Mouse (Mus musculus): ENCODE measurements around the gene H2-Oa.

H2-Oa gene

DNA sequence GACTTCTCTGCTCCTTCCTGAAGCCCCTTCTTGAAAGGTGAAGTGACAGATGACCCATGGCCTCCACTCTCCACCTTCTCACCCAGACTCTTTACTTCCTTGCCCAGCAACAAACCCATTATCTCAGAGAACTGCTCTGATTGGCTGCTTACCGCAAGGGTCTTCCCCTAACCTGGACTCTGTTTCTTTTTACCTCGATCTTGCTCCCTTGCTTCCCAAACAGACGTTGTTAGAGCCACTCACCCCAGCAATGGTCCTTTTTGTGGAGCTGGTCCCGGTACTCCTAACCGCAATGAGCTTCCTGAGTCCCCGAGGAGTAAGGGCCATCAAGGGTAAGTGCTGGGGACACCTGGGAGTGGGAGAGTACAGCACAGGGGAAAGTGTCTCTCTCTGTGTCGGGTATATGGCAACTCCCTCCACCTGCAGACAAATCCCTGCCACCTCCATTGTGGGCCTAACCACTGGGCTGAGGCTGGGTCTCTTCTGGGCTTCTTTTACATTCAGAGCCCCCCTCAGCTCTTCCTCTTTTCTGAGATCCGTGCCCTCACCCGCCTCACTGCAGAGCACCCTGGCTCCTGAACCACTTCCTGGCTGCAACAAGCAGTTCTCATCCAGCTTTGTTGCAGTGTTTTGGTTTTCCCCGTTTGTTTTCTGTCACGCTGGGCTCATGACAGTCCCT lies at the start of gene H2-Oa:
TSS of gene H2-Oa (plus strand) at position 144 of the 679 bp plus-strand sequence.
- DNase-seq (ENCODE audit: extremely low read depth, insufficient read length, low spot score): no peak

DNA sequence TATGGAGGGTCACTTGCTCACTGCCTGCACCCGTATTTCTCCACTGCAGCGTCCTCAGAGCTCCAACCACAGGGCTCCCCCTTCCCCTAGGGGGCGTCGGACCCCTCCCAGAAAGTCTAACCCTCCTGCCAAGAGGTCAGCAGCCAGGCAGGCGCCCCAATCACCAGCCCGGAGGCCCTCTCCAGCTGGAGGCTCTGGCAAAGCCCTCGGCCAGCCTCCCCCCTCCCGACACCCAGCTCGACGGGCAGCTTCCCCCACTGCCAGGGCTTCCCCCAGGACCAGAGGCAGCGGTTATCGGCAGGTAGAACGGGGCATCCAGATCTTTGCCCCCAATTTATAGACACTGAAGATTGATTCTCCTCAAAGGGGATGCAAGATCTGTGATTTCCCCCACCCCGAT lies 46.2 kb upstream of the H2-Oa start:
- DNase-seq (ENCODE audit: extremely low read depth, insufficient read length, low spot score): no peak

DNA sequence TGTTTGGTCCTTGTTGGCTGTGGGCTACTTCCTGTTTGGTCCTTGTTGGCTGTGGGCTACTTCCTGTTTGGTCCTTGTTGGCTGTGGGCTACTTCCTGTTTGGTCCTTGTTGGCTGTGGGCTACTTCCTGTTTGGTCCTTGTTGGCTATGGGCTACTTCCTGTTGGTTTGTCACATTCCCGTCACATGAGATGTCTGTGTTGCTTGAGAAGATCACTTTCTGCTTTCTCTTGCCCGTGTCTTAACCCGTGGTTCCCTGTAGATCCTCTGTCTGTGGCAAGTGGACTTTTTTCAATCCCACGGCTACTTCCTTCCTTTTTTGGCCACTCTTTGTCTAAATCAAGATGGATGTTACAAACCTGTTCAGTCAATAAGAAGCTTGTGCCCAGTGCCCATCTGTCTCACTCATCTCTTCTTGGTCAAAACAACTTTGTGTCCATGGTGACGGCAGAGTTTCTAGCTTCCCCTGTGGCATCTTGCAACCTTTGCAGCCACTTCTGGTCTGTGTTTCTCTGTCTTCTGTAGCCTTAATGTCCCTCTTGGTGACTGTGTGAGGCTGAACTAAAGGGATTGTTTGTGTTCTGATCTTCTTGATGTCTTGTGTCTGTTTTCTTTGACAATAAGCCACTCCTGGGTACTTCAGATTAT lies 44.6 kb upstream of the H2-Oa start:
- DNase-seq (ENCODE audit: extremely low read depth, insufficient read length, low spot score): no peak

DNA sequence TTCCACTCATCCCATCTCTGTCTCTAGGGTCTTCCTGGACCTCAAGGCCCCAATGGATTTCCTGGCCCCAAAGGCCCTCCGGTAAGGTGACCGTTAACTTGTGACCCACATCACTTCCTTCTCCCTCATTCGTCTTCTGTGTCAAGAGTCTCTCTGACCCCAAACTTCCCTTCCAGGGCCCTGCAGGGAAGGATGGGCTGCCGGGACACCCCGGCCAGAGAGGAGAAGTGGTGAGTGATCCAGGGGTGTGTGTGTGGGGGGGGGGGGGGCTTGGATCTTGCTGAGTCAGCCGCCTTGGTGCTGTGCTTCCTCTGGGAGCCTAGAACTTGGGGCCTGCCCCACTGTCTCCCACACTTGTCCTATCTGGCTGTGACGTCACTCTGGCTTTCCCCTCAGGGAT lies 34.9 kb upstream of the H2-Oa start:
- DNase-seq (ENCODE audit: extremely low read depth, insufficient read length, low spot score): no peak

DNA sequence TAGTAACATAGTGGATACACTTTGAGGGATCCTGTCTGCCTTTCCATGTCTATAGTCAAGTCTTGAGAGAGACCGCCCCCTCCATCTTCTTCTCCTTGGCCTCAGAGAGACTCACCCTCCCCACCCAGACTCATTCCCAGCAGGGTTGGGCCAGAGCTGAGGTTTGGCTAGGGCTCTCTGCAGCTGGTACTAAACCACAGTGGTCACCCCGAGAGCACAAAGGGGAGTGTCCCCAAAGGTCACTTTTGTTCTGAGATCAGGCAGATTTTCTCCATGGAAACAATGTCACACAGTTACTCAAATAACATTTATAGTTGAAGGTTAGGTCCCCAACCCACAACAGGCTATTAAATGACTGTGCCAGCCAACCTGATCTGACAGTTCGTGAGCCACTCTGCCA lies 23.3 kb upstream of the H2-Oa start:
- DNase-seq (ENCODE audit: extremely low read depth, insufficient read length, low spot score): peak; percentile 37

DNA sequence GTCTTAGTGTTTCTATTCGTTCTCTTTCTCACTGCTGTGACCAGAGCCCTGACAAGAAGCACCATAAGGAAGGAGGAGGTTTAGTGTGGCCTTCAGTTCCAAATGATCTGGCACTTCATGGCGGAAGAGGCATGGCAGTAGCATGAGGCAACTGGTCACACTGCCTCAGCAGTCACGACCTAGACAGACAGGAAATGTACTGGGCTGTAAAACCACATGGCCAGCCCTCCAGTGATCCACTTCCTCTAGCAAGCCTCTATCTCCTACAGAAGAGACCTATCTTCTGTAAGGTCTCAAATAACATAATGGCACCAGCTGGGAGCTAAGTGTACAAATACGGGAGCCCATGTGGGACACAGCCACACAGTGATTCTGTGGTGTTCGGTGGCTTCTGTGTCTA lies 20.0 kb upstream of the H2-Oa start:
- DNase-seq (ENCODE audit: extremely low read depth, insufficient read length, low spot score): no peak

DNA sequence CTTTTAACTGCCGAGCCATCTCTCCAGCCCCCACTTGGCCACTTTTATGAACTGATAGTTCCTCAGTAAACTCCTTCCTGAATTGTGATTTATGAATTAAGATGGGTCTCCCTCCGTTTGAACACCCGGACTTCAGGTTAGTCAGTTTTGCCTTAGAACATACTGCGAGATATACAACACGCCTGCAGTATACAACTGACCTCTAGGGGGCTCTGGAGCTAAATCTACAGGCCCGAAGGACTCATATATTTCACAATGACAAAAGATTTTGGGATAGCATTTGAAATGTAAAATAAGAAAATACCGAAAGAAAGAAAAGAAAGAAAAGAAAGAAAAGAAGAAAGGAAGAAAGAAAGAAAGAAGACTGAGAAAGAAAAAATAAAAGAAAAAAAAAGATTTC lies 16.9 kb upstream of the H2-Oa start:
- DNase-seq (ENCODE audit: extremely low read depth, insufficient read length, low spot score): no peak

DNA sequence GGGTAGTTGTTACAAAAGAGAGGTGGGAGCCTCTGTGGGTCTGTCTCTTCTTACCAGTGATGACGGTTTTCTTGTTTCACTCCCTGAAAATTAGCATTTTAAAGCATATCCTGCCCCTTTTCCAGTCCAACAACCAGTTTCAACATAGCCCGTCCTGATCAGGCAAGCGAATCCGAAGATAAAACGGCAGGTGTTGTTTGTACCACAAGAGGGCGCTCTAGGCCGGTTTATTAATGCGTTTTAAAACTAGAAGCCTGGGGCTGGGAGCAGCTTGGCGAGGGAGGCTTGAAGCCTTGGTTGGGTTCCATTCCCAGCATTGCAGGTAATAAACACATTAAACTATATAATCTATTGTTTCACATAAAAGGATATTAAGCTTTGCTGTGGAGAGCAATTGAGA lies 14.6 kb upstream of the H2-Oa start:
- peak; percentile 39 for DNase-seq (ENCODE audit: extremely low read depth, insufficient read length, low spot score)

DNA sequence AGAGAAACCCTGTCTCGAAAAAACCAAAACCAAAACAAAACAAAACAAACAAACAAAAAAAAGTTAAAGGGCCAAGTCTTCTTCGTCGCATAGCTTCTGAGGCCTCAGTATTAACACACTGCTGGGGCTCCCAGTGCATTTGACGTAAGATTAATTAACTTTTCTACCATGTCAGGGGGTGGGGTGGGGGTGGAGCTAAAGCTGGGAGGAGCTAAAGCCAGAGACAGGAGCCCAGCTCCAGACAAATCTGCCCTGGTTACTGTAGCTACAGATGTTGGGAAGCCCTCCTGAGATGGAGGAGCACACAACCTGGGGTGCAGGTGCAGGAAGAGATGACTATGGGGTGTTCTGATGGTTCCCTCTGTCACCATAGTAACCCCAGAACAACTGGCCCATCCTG lies 14.0 kb upstream of the H2-Oa start:
- no peak for DNase-seq (ENCODE audit: extremely low read depth, insufficient read length, low spot score)

DNA sequence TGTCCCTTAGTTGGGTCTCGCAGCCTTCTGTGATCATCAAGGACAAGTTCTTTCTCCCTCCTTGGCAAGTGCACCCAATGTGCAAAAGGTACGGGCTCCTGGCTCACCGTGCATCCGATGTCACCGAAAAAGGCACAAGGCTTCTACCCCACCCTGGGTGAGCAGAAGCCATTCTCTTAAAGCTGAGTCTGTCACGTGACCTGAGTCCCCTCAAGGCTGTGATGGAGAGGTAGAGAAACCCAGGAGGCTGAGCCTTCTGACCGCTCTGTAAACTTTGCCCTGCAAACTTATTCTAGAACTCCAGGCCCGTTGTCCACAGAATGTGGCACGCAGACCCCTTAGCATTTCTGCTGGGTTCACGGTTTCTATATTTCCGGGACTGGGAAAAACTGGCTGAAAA lies 13.1 kb upstream of the H2-Oa start:
- no peak for DNase-seq (ENCODE audit: extremely low read depth, insufficient read length, low spot score)

DNA sequence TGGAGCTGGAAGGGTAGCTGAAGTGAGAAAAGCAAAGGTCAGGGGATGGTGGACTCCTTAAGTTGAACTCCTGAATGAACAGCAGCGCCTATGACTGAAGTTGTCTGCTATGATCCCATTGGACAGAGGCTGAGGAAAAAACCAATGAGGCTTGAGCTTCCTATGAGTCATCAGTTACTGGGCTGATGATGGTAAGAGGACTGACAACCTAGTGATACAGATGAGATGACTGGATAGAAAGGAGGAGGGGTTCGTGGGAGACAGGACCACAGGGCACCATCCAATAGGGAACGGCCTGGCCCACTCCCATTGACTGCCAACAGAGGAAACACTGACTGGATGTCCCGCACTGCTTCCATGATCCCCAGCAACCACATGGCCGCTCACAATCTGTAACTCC lies 12.5 kb upstream of the H2-Oa start:
- DNase-seq (ENCODE audit: extremely low read depth, insufficient read length, low spot score): no peak

DNA sequence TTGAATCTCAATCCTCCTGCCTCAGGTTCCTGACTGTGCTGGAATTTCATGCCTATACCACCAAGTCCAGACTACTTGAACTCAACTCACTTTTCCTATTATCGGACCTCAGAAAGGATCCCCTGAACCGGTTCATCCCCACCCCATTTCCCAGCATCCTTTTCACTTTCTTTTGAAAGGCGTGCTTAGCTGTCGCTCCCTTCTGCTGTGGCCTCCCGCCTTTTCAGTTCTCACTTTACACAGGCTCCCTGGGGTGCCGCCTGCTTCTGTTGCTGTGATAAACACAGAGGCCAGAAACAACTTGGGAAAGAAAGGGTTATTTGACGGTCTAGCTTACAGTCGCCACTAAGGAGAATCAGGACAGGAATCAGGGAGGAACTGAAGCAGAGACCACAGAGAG lies 9.0 kb upstream of the H2-Oa start:
- no peak for DNase-seq (ENCODE audit: extremely low read depth, insufficient read length, low spot score)

DNA sequence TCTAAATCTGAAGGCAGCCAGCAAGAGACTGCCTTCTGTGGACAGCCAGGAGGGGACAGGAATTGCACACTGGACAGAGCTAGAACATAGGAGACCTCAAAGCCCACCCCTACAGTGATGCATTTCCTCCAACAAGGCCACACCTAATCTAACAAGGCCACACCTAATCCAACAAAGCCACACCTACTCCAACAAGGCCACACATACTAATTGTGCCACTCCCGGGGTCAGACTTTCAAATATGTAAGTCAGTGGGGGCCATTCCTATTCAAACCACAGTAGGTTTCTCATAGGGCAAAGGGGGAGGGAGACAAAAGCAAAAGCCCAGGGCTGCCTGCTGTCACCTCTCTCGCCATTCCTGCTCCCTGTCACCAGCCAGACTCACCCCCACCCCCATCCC lies 4.8 kb upstream of the H2-Oa start:
- no peak for DNase-seq (ENCODE audit: extremely low read depth, insufficient read length, low spot score)

DNA sequence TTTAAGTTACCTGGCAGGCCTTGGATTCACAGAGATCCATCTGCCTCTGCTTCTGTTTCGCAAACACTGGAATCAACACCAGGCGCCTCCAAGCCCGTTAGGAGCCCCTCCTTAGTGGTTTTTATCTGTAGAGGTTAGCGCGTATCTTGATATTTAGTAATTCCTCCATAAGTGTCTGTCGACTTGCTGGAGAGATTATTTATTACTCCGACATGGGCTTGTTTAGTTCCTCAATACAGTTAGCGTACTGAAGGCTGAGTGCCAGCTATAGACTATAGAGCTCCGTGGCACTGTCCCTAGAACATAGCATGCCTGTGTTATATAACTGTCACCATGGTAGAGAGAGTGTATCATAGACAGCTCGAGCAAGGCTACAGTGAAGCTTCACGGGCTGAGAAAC lies 4.0 kb upstream of the H2-Oa start:
- no peak for DNase-seq (ENCODE audit: extremely low read depth, insufficient read length, low spot score)

DNA sequence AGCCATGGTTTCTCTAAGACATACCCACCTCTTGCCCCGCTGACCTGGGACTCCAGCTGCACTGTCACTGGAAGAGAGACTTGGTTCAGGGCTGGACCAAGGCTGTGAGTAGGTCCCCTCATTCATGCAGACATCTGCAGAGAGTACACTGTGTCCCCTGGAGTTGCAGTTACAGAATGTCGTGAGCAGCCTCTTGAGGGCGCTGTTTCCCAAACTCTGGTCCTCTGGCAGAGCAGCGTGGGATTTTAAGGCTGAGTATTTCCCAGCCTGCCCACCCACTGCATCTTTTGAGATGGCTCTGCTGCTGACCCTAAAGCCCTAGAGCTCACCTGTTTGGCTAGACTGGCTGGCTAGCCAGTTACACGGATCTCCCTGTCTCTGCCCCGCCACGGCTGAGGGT lies 1.2 kb upstream of the H2-Oa start:
- DNase-seq (ENCODE audit: extremely low read depth, insufficient read length, low spot score): no peak

DNA sequence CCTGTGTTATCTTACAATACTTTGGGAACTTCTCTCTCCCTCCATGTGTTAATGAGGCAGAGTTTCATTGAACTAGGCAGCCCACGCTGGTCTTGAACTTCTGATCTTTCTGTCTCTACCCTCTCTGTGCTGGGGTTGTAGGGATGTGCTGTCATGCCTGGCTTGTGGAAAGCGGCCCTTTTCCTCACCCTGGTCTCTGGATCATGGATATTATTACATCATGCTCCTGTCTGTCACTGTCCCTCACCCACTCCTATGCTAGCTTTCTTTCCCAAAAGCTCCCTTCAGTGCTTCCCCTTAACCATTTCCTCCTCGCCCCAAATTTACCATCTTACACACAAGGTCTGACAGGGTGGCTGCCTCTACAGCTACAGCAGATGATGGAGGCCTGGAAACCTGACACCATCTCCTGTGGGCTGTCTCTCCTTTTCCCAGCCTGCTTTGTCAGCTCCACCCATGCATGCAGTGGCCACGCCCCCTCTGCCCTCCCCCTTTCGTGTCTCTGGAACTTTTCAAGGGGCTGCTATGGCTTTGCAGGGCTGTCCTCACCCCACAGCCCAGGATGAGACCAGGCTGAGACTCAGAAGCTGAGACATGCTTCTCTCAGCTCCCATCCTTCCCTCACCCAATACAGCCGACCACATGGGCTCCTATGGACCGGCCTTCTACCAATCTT lies 1.2 kb downstream of the H2-Oa start:
- no peak for DNase-seq (ENCODE audit: extremely low read depth, insufficient read length, low spot score)

DNA sequence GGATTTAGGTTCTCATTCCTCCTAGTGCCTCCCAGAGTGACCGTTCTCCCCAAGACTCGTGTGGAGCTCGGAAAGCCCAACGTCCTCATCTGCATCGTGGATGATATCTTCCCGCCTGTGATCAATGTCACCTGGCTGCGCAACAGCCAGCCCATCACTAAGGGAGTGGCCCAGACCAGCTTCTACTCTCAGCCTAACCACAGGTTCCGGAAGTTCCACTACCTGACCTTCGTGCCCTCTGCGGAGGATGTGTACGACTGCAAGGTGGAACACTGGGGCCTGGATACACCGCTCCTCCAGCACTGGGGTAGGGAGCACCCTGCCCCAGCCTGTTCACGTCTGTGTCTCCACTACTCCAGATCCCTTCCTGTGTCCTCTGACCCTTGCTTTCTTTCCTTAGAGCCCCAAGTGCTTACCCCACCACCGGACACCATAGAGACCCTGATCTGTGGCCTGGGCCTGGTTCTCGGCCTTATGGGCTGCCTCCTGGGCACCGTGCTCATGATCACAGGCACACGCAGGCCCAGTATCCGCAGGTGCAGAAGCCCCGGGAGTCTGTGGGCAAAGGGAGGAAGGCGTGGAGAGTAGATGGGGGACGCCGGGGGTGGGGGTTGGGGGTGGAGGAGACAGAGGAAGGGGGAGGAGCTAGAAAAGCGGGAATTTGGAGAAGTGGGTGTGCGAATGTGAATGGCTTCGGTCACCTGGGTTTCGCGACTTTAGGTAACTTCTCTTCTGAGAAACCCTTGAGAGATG lies 2.3 kb downstream of the H2-Oa start:
- DNase-seq (ENCODE audit: extremely low read depth, insufficient read length, low spot score): no peak

DNA sequence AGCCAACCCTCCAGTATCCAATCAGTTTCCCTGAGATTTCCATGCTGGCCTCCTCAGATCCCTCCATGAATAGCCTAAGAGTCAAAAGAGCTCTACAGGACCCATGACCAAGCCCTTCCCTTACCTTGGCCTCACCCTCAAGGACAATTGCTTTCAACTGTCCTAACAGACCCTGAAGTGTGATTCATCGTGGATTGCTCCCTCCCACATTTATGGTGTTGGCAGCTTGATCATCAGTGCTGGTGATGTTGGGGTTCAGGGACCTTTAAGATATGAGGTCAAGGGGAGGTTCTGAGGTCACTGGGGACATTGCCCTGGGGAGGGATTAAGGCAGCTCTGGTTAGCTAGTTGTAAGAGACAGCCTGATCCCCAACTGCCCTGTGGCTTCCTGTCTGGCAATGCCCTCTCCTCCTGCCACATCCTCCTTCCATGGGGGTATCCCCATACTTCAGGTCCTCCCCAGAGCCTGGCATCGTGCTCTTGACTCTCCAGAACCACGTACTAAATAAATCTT lies 4.4 kb downstream of the H2-Oa start:
- DNase-seq (ENCODE audit: extremely low read depth, insufficient read length, low spot score): no peak

DNA sequence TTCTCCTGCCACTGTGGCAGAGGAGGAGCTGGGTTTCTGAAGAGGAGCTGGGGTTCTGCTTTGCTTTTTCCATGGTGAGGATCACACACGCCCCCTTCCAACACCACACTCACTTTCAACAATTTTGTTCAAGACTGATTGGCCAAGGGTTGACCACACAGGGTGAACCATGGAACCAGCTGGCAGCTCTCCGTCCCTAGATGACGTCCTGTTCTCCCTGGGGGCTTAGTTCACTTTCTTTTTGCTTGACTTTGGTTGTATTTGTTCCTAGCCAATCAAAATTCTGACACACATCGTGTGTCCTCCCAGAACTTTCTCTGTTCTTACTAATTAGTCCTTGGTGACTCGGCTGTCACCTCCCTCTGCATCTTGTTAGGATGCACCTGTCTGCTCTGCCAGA lies 5.1 kb downstream of the H2-Oa start:
- no peak for DNase-seq (ENCODE audit: extremely low read depth, insufficient read length, low spot score)

DNA sequence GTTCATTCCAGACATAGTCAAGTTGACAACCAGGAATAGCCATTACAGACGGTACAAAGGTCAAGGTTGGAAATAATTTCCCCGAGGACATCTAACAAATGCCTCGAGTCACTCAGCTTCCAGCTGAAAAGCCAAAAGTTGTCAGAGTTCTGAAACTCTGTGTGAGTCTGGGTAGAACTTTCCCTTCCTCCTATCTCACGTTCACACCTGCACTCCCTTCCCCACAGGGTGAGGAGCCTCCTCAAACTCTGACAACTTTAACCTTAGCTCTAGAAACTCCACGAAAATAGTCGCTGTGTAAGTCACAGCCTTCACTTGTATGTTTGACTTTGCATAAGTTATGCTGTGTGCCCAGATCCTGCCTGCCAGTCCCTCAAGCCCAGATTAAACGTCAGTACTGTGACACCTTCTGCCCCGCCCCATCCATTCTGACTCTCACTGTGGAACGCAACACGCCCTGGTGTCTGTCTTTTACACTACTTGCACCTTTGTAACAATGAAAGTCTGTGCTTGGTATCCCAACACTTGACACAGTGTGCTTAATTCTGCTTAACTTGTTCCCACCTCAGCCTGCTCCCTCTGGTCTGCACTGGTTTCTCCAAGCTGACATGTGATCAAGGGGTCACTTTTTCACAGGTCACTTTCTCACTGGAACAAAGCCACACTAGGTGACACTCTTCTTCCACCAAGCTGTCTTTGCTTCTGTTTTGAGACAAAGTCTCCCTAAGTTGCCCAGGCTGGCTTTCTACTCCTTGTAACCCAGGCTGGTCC lies 6.8 kb downstream of the H2-Oa start:
- no peak for DNase-seq (ENCODE audit: extremely low read depth, insufficient read length, low spot score)

DNA sequence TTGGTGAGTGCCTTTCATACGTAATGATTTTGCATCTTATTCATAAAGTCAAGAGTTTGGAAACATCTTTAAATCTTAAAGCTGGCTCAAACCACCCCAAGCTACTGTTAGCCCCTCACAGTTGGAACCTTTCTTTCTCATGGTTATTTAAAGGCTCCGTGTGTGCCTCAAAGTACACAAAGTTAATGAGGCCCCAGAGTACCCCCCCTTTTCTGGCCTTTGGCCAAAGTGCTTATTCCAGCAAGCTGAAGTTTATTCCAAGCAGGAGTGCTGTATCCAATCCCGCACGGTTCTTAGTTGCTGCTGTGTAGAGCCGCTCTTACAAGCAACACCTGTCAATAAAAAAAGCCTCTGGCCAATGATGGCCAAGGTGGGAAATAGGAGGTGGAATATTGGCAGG lies 7.4 kb downstream of the H2-Oa start:
- no peak for DNase-seq (ENCODE audit: extremely low read depth, insufficient read length, low spot score)

All from 3134 (cell line).